Mouse (Mus musculus): ENCODE data around the gene Scd4. TPM values are rescaled to one million over a fixed set of nuclear protein-coding genes. Genes with fewer than 3 reads are reported as not detected.
"Not testable (repeated sequence)": the region's sequence is repeated elsewhere in the genome, so short reads cannot be mapped to it uniquely, and the experiment has no call there.

Gene Scd4
- polyA plus RNA-seq, 1 experiment from 2014 or later = 0.05 TPM

GRCm38 (mm10) chr19:44331128-44331527 lies 1.8 kb upstream of the Scd4 start:
- H3K4me3 ChIP-seq; H3K36me3 ChIP-seq (replicated peaks); H3K27ac ChIP-seq (replicated peaks); H3K9me3 ChIP-seq; DNase-seq (ENCODE audit: low spot score); H3K27me3 ChIP-seq (replicated peaks; ENCODE audit: low read depth, poor library complexity, severe bottlenecking): not testable (repeated sequence)
- peaks cover 14% of the 10 kb centered on the region for H3K4me1 ChIP-seq
- 85% methylated on average over 1 of the region's 1 CpGs for WGBS

GRCm38 (mm10) chr19:44331911-44332310 lies 981 bp upstream of the Scd4 start:
- Histone ChIP-seq H3K4me3 (no peak overlapping the region), H3K4me1 (peaks cover 14% of the 10 kb centered on the region), H3K9me3 (no peaks in the 10 kb centered on the region), H3K36me3 (replicated peaks) (no peaks in the 10 kb centered on the region), H3K27me3 (replicated peaks; ENCODE audit: low read depth, poor library complexity, severe bottlenecking) (no peaks in the 10 kb centered on the region; the same call in 1 of the 2 replicates), H3K27ac (replicated peaks) (no peak overlapping the region)
- whole genome bisulfite sequencing = 79% methylated on average over 5 of the region's 5 CpGs
- DNase-seq (ENCODE audit: low spot score) = no peak

DNA sequence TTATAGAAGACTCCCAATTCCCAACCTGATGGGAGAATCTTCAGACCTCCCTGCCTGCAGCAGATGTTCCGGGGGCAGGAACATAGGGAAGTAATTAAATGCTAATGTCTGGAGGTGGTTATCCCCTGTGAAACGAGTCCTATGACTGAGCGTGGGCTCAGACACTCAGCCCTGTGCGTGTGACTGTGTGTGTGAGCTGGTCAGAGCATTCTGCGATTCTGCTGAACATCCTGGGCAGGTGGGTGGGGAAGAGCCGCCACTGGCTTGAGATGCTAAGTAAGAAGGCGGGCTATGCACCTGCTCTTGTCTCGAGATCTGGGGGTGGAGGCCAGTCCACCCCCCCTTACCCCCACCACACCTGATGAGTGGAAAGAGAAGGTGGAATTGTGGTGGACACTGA lies 566 bp upstream of the Scd4 start:
- Histone ChIP-seq H3K4me3 (no peak overlapping the region), H3K27me3 (replicated peaks; ENCODE audit: low read depth, poor library complexity, severe bottlenecking) (no peaks in the 10 kb centered on the region; the same call in 1 of the 2 replicates), H3K27ac (replicated peaks) (no peak overlapping the region), H3K9me3 (no peaks in the 10 kb centered on the region), H3K36me3 (replicated peaks) (no peaks in the 10 kb centered on the region), H3K4me1 (peaks cover 14% of the 10 kb centered on the region)
- 66% methylated on average over 8 of the region's 8 CpGs for WGBS
- DNase-seq (ENCODE audit: low spot score) = peak; percentile 13

GRCm38 (mm10) chr19:44333991-44334390 lies 1.1 kb downstream of the Scd4 start:
- DNase-seq (ENCODE audit: low spot score) = no peak
- Histone ChIP-seq H3K36me3 (replicated peaks) (no peaks in the 10 kb centered on the region), H3K4me1 (peaks cover 14% of the 10 kb centered on the region), H3K27ac (replicated peaks) (no peak overlapping the region), H3K4me3 (no peak overlapping the region), H3K9me3 (no peaks in the 10 kb centered on the region), H3K27me3 (replicated peaks; ENCODE audit: low read depth, poor library complexity, severe bottlenecking) (no peaks in the 10 kb centered on the region; the same call in 1 of the 2 replicates)
- 86% methylated on average over 9 of the region's 9 CpGs for WGBS

GRCm38 (mm10) chr19:44335876-44336662 lies 3.2 kb downstream of the Scd4 start:
- Histone ChIP-seq H3K4me1 (peaks cover 14% of the 10 kb centered on the region), H3K27ac (replicated peaks) (no peak overlapping the region), H3K36me3 (replicated peaks) (no peaks in the 10 kb centered on the region), H3K27me3 (replicated peaks; ENCODE audit: low read depth, poor library complexity, severe bottlenecking) (no peaks in the 10 kb centered on the region; the same call in 1 of the 2 replicates), H3K4me3 (no peak overlapping the region), H3K9me3 (no peaks in the 10 kb centered on the region)
- WGBS = 84% methylated on average over 6 of the region's 6 CpGs
- no peak for DNase-seq (ENCODE audit: low spot score)

- H3K9me3 ChIP-seq = 0 out of 2 replicates have a peak, but pooled peaks cover 3% of the 10 kb centered on the region
- no peak overlapping the region for H3K27ac ChIP-seq (replicated peaks)
- WGBS = 88% methylated on average over 8 of the region's 8 CpGs
- no peak overlapping the region for H3K4me3 ChIP-seq
- no peak for DNase-seq (ENCODE audit: low spot score)
- H3K36me3 ChIP-seq (replicated peaks) = no peaks in the 10 kb centered on the region
- H3K27me3 ChIP-seq (replicated peaks; ENCODE audit: low read depth, poor library complexity, severe bottlenecking) = no peaks in the 10 kb centered on the region
- no peaks in the 10 kb centered on the region for H3K4me1 ChIP-seq
Measured at GRCm38 (mm10) chr19:44349689-44350088, 16.8 kb downstream of the Scd4 start.

DNA sequence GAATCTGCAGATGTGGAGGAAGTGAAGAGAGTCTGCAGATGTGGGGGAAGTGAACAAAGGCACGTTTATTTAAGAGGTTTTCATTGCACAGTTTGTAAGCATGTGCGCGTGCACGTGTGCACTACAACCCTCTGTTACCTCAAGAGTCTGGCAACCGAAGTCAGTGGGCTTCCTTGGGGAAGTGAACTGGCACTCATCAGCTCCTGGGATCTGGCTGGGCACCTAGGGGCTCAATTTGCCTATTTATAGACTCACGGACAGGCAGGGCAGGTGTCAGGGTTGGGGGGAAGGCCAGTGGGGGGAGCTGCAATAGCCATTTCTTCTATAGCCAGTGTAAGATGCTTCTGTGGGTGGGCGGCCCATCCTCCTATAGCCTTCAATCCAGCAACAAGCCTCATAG lies 18.9 kb downstream of the Scd4 start:
- Histone ChIP-seq H3K4me3 (no peak overlapping the region), H3K9me3 (0 out of 2 replicates have a peak, but pooled peaks cover 3% of the 10 kb centered on the region), H3K27ac (replicated peaks) (no peak overlapping the region), H3K4me1 (no peaks in the 10 kb centered on the region), H3K36me3 (replicated peaks) (no peaks in the 10 kb centered on the region), H3K27me3 (replicated peaks; ENCODE audit: low read depth, poor library complexity, severe bottlenecking) (no peaks in the 10 kb centered on the region)
- WGBS = 74% methylated on average over 7 of the region's 7 CpGs
- DNase-seq (ENCODE audit: low spot score) = no peak

GRCm38 (mm10) chr19:44358700-44359099 lies 25.8 kb downstream of the Scd4 start:
- peaks cover 4% of the 10 kb centered on the region; the same call in 1 of the 2 replicates for H3K9me3 ChIP-seq
- H3K27ac ChIP-seq (replicated peaks) = no peak overlapping the region
- H3K4me1 ChIP-seq = peaks cover 4% of the 10 kb centered on the region
- H3K36me3 ChIP-seq (replicated peaks) = no peaks in the 10 kb centered on the region
- H3K27me3 ChIP-seq (replicated peaks; ENCODE audit: low read depth, poor library complexity, severe bottlenecking) = no peaks in the 10 kb centered on the region
- H3K4me3 ChIP-seq = no peak overlapping the region
- no peak for DNase-seq (ENCODE audit: low spot score)
- 68% methylated on average over 8 of the region's 8 CpGs for WGBS

DNA sequence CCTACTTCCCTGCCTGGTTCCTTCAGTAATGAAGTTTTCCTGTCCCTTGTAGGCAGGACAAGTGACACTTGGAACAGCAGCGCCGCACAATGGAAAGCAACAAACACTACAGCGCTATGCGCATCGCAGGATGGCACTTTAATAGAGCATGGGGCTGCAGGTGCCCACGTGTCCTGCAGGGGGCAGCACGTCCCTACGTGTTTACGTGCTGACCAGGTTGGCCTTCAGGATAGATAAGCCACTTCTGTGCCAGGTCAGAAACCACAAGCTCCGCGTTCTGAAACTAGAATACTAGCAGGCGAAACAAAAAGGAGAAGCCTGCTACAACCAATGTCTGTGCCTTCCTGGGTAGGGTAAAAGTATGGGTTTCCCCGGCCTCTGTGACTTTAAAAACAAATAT lies 30.6 kb downstream of the Scd4 start:
- peak; percentile 82 for DNase-seq (ENCODE audit: low spot score)
- 0 out of 2 replicates have a peak overlapping the region, but pooled peaks have one; percentile 25 for H3K4me3 ChIP-seq
- 21% methylated on average over 13 of the region's 13 CpGs for WGBS
- H3K9me3 ChIP-seq = peaks cover 4% of the 10 kb centered on the region; the same call in 1 of the 2 replicates
- no peaks in the 10 kb centered on the region for H3K36me3 ChIP-seq (replicated peaks)
- peaks cover 4% of the 10 kb centered on the region for H3K4me1 ChIP-seq
- no peak overlapping the region for H3K27ac ChIP-seq (replicated peaks)
- no peaks in the 10 kb centered on the region for H3K27me3 ChIP-seq (replicated peaks; ENCODE audit: low read depth, poor library complexity, severe bottlenecking)

DNA sequence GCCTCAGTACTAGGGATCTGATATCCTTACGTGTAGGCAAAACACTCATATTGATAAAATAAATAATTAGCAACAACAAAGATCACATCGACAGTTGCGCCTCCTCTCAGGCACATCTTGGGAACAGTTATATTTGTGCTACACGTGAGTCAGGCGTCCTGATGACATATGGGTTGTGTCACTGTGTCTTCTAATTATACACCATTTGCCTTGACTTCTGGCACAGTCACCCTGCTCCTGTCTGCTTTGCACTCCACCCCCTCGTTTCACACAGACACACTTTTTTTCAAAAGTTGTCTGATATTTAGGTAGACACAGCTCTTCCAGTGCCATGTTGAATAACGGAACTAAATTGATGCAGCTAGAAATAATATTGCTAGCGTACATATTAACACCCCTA lies 31.1 kb downstream of the Scd4 start:
- DNase-seq (ENCODE audit: low spot score) = no peak
- Histone ChIP-seq H3K4me1 (peaks cover under 1% of the 10 kb centered on the region; the same call in 1 of the 2 replicates), H3K27ac (replicated peaks) (no peak overlapping the region), H3K27me3 (replicated peaks; ENCODE audit: low read depth, poor library complexity, severe bottlenecking) (no peaks in the 10 kb centered on the region), H3K4me3 (no peak overlapping the region), H3K9me3 (peaks cover 4% of the 10 kb centered on the region; the same call in 1 of the 2 replicates), H3K36me3 (replicated peaks) (no peaks in the 10 kb centered on the region)
- 86% methylated on average over 8 of the region's 8 CpGs for WGBS

- Histone ChIP-seq H3K4me1 (no peaks in the 10 kb centered on the region), H3K4me3 (no peak overlapping the region), H3K27ac (replicated peaks) (no peak overlapping the region), H3K9me3 (peaks cover 2% of the 10 kb centered on the region; the same call in 1 of the 2 replicates), H3K27me3 (replicated peaks; ENCODE audit: low read depth, poor library complexity, severe bottlenecking) (no peaks in the 10 kb centered on the region), H3K36me3 (replicated peaks) (no peaks in the 10 kb centered on the region)
- DNase-seq (ENCODE audit: low spot score) = no peak
- WGBS = 91% methylated on average over 4 of the region's 4 CpGs
Measured at GRCm38 (mm10) chr19:44365733-44366132, 32.8 kb downstream of the Scd4 start.

- not testable (repeated sequence) for H3K4me3 ChIP-seq; H3K9me3 ChIP-seq; H3K27ac ChIP-seq (replicated peaks); H3K27me3 ChIP-seq (replicated peaks; ENCODE audit: low read depth, poor library complexity, severe bottlenecking); H3K36me3 ChIP-seq (replicated peaks); H3K4me1 ChIP-seq; DNase-seq (ENCODE audit: low spot score)
- 85% methylated on average over 10 of the region's 10 CpGs for WGBS
Measured at GRCm38 (mm10) chr19:44367076-44367475, 34.2 kb downstream of the Scd4 start.

DNA sequence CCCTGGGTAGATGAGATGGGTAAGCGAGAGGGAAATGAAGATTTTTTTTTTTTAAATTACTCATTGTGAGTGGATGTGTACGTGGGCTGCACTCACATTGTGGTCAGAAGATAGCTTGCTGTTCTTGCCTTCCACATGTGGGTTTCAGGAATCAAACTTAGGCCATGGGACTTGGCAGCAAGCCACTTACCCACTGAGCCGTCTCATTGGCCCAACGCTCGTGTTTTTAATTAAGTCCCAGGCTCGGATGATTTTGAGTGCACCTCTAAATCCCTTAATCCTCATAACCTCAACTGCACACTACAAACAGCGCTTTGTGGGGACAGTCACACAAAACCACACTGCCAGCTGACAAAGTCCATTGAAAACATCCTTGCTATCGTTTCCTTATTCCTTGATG lies 36.5 kb downstream of the Scd4 start:
- no peak for DNase-seq (ENCODE audit: low spot score)
- 72% methylated on average over 8 of the region's 8 CpGs for WGBS
- no peaks in the 10 kb centered on the region for H3K4me1 ChIP-seq
- no peak overlapping the region for H3K4me3 ChIP-seq
- no peaks in the 10 kb centered on the region for H3K36me3 ChIP-seq (replicated peaks)
- H3K9me3 ChIP-seq = no peaks in the 10 kb centered on the region
- no peak overlapping the region for H3K27ac ChIP-seq (replicated peaks)
- H3K27me3 ChIP-seq (replicated peaks; ENCODE audit: low read depth, poor library complexity, severe bottlenecking) = peaks cover 6% of the 10 kb centered on the region; the same call in 1 of the 2 replicates

Measured in embryonic facial prominence, embryonic 10.5 days (tissue).